Mouse (Mus musculus): Measurements from ENCODE around the gene Fermt1.
A peak's percentile ranks its signal among the peaks of the same experiment; 100 is the strongest.

Fermt1 gene

DNA sequence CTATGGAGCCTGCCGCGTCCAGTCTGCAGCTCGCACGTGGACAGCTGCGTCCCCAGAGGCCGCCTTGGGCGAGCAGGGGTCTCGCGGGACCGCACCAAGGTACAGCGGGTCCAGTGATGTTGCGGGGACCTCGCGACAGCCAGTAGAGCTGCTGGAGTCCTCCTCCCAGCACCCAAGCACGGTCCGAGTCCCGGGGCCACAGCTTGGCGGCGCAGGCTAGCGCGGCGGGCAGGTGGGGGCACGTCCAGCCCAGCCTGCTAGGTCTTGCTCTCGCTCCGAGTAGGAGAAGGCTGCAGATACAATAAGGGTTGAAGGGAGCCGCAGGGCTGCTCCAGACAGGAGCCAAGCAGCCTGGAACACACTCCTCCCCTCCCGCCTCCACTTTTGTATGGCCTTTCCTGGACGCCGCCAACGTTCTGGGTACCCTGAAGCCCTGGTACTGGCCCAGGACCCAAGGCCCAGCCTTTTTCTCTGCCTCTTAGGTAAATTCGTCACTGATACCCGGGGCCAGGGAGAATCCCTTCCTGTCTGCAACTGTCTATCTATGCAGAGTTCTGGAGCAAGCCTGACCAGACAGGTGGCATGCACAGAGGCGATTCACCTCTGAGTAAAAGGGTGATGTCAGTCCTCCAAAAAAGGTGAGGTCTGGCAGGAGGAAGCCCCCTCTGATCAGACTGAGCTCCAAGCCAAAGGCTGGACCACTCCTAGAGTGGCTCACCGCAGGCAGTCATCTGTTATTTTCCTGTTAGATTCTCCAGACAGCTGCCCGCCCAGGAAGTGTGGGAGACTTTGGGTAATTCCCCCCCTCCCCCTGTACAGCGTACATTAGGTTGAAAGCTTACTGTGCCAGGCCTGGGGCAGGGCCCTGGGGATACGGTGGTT is at the start of gene Fermt1:
TSS of gene Fermt1 (minus strand) at position 581 of the 882 bp plus-strand sequence.
- peak in 1 of 2 experiments; percentile 18 for DNase-seq (ENCODE audit: low spot score in 2 of 2)

DNA sequence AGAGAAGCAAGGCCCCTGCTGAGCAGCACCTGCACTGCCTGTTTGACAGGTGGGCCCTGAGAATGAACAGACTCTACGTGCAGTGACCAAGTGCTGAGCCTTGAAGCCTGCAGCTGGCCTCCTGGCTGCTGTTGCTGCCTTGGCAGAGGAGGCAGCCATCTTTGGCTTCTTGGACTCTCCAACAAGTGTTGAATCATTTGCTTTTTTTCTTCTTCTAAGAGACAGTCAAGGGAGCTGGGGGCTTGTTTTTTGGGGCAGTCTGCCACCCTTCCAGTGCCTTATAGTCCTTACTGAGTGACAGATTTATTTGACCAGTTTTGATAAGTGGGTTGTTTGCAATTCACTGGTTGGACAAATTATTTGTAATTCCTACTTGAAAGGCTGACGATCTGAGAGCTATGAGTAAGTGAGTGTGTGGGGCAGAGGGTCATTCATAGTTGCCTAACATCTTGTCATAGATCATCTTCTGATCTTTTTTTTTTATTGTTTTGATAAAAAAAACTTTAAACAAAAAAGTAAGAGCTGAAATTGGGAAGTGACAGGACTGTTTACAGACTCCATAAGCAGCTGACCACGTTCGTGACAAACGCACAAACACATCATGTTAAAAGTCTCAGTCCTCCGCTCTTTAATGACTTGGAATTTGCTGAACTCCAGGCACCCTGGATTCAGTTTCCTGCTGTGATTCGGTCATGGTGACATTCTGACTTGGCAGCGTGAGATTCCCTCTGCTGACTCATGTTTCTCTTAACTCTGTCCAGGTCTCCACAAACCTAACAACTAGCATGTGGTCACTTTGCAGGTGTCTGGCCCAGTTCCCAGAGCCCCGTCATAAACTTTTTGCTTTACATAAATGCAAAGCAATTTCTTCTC is 47.2 kb upstream of the Fermt1 start:
- peak in 1 of 2 experiments; percentile 34 for DNase-seq (ENCODE audit: low spot score in 2 of 2)

GRCm38 (mm10) chr2:132989778-132990564 is 44.3 kb upstream of the Fermt1 start:
- DNase-seq (ENCODE audit: low spot score in 2 of 2), result peak in 1 of 2 experiments; percentile 29

GRCm38 (mm10) chr2:132973346-132973745 is 27.6 kb upstream of the Fermt1 start:
- DNase-seq (ENCODE audit: low spot score in 2 of 2), result no peak

- peak in 1 of 2 experiments; percentile 6 for DNase-seq (ENCODE audit: low spot score in 2 of 2)
These were observed 25.1 kb upstream of the Fermt1 start for GRCm38 (mm10) chr2:132970772-132971173.

DNA sequence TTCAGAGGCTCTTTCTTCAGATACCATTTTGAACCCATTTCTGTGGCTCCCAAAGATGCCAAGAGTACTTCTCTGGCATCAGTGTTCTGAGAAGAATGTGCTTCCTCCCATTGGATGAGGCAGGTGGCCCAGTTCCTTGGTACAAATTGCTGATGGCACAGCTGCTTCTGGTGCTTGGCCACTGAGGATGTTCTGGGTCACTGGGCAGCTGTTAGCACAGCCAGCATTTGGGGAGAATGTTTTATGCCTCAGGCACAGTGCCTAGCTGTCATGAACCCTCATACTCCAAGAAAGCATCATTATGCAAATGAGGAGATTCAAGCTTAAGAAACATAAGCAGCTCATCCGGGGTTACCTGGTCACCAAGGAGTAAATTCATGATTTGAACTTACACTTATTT is 12.1 kb upstream of the Fermt1 start:
- no peak for DNase-seq (ENCODE audit: low spot score in 2 of 2)

GRCm38 (mm10) chr2:132952197-132952596 is 6.5 kb upstream of the Fermt1 start:
- peak in 1 of 2 experiments; percentile 17 for DNase-seq (ENCODE audit: low spot score in 2 of 2)

DNA sequence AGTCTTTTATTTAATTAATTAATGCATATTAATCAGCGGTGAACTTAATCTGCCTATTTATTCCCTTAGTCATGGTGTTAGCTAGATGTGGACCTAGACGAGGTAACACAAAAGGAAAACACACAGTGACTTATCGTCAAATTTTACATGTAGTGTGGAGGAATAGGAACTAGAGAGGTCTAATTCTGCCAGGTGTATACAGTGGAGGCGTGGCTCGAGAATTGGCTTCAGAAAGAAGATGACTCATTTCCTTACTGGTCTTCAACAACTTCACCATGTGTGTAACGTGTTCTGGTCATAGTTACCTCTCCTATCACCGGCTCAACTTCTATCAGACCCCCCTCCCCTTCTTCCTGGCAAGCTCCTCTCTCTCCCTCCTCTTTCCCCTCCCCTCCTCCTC is 2.5 kb upstream of the Fermt1 start:
- DNase-seq (ENCODE audit: low spot score in 2 of 2), result no peak

GRCm38 (mm10) chr2:132946976-132947375 is 1.3 kb upstream of the Fermt1 start:
- DNase-seq (ENCODE audit: low spot score in 2 of 2), result no peak

GRCm38 (mm10) chr2:132944711-132945325 is 888 bp downstream of the Fermt1 start:
- DNase-seq (ENCODE audit: low spot score in 2 of 2), result no peak

DNA sequence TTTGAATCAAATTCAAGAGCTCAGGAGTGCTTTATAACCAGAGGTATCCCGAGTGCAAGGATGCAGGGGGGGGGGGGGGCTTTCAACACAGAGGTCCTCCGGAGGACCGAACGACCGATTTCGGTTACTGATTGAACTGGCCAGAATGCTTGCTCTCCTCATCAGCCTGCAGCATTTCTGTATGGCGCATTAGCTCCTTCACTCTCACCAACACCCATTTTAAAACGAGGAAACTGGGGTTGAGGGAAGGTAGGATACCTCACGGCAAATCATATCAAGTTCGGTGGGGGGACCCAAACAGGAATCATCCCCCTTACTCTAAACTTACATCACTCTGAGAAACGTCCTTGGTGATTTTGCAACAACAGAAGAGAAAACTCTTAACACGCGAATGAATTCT is 1.7 kb downstream of the Fermt1 start:
- DNase-seq (ENCODE audit: low spot score in 2 of 2), result no peak

DNA sequence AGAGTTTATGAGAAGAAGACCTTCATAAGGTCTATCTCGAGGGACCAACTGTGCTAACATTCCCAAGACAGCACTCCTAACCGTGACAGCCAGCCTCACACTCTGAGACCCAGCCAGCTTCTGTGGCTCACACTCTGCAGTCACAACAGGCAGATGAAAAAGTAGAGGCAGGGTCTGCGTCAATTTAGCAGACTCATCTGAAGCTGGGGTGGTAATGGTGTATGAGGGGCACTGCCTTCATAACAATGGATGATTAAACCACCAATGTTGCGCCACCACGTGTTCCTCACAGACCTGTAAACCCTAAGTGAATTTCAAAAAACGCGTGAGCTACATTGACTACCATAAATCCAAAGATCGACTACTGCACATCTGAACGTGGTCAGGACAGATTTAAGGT is 2.1 kb downstream of the Fermt1 start:
- no peak for DNase-seq (ENCODE audit: low spot score in 2 of 2)

DNA sequence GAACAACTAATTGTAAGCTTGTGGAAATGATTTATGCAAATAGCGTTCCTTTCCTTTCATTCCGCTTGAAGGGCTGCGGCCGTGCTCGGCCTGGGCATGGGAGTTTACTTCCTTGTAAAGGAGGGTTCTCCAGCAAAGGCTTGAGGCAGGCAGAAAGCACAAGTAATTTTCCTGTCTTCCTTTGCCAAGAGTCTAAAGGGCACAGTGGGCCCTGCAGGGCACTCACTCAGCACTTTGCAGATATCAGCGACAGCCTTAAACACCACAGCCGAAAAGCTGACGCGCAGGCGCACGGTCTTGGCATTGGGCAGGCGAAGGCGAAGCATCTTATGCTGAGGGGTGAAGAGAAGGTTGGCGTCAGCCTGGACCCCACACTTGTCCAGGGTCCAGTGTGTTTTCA is 6.7 kb downstream of the Fermt1 start:
- no peak for DNase-seq (ENCODE audit: low spot score in 2 of 2)

DNA sequence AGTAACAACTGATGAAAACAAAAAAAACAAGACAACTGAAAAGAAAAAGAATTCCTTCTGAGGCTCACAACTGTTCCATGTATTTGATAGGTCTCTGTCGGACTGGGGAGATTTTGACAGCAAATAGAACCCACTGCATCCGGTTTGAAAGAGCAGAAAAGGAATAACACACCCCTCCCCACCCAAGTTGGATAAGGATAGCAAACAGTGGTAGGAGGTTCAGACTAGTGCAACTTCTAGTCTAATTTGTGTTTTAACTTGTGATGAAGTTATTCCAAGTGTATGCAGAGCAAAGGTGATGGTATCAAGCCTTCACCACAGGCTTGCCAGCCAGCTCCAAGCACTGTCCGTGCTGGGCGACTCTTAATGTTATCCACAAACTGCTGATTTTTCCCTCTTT is 9.5 kb downstream of the Fermt1 start:
- DNase-seq (ENCODE audit: low spot score in 2 of 2), result no peak

DNA sequence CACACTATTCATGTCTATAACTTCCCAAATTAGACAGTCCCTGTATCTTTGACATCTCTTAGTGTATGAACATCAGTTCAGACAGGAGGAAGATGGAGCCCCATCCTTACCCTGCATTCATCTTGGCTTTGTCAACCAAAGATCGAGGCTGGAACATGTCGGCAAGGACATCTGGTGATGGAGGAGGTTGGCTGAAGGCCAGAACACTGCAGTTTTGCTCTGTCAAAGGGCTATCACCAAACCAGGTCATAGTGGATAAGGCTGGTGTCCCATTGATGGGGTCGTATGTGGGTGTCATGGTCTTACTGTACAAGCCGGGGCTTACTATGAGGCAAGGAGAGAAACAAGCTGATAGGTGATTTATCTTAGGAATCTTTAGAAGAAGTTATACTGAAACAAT is 11.0 kb downstream of the Fermt1 start:
- no peak for DNase-seq (ENCODE audit: low spot score in 2 of 2)

DNA sequence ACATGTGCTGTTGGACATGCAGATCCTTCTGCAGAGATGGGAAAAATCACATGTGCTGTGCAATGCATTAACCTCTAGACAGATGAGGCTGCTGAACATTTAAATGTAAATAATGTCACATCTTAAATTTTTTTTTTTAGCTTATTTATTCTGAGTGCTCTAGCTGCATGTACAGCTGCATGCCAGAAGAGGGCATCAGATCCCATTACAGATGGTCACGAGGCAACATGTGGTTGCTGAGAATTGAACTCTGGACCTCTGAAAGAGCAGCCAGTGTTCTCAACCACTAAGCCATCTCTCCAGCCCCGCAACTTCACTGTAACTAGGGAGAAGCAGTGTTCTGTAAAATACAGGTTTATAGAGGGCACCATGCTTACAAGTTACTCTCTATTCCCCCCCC is 11.6 kb downstream of the Fermt1 start:
- DNase-seq (ENCODE audit: low spot score in 2 of 2), result no peak

GRCm38 (mm10) chr2:132928999-132929398 is 16.7 kb downstream of the Fermt1 start:
- no peak for DNase-seq (ENCODE audit: low spot score in 2 of 2)

GRCm38 (mm10) chr2:132927871-132928270 is 17.8 kb downstream of the Fermt1 start:
- DNase-seq (ENCODE audit: low spot score in 2 of 2), result no peak

DNA sequence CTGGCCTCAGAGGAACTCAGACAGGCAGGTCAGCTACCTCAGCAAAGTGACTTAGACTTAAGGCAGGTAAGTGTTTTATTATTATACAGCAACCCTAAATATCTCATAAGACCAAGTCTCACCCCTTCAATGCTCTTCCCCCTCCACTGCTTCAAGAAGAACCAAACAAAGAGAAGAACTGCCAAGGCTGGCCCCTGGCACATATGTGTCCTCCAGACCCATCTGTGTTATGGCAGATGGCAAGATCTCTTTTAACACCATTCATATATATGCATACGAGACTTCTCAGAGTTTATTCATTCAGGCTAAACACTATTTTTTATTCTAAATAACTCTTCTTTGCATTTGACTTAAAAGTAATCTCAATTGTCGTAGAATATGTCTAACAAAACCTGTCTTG is 18.4 kb downstream of the Fermt1 start:
- DNase-seq (ENCODE audit: low spot score in 2 of 2), result no peak

DNA sequence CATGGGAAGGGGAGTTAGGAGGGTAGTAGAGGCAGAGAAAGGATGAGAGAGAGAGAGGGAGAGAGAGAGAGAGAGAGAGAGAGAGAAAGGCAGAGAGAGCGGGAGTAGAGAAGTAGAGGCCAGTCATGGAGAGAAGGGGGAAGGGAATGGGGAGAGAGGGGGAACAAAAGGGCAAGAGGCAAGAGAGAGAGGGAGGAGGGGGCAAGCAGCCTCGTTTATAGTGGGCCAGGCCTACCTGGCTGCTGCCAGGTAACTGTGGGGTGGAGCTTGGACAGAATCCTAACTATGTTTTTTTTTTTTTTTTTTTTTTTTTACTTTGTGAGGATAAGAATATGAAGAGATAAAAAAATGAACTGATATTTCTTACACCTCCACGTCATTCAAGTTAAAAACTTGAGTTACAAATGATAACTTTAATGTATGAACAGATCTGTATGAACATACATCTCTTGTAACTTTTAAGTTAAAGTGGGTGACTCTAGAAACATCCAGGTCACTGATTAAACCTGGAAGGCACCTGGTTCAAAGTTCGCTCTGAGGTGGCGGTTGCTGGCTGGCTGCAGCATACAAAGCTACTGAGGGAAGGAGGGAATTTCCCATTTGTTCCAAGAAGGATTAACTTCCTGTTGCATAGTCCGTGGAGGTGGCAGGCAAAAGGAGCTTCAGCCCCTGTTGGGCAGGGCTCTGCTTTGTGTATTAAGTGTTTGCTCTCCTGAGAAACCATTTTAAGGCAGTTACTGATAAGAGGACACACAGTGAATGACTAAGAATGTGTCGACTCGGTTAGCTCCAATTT is 22.2 kb downstream of the Fermt1 start:
- no peak for DNase-seq (ENCODE audit: low spot score in 2 of 2)

Measured in cerebellum, postnatal 4 days (tissue).